Mouse (Mus musculus) midbrain, embryonic 11.5 days (tissue): ENCODE measurements around the gene Ankrd60. TPM values are rescaled to one million over a fixed set of nuclear protein-coding genes. Genes with fewer than 3 reads are reported as not detected.

Experiments used
- ATAC-seq: fragments of 200-750 bp; cut with Nextera tagmentation; 2 replicates; pipeline ENCODE4 v1.8.0; 2017; ENCODE audit warnings: moderate TSS enrichment, moderate library complexity; ENCODE audit not compliant: low FRiP score
- DNase-seq: peaks from one replicate; pipeline ENCODE4 v3.0.0; 2015; ENCODE audit warnings: low spot score; ENCODE audit errors: missing footprints
- H3K27ac ChIP-seq: fragments of 300-500 bp; sonication (generic); 2 replicates; pipeline ENCODE4 v1.5.1; 2014; ENCODE audit warnings: low read depth, low read length
- H3K27me3 ChIP-seq: fragments of 300-500 bp; sonication (generic); 2 replicates; pipeline ENCODE4 v1.6.1; 2014; ENCODE audit warnings: mild to moderate bottlenecking, low read length, moderate library complexity, mixed read lengths; ENCODE audit not compliant: control insufficient read depth, insufficient read depth
- H3K36me3 ChIP-seq: fragments of 300-500 bp; sonication (generic); 2 replicates; pipeline ENCODE4 v1.6.1; 2014; ENCODE audit warnings: mild to moderate bottlenecking, low read length, moderate library complexity, mixed read lengths; ENCODE audit not compliant: control insufficient read depth, insufficient read depth
- H3K4me1 ChIP-seq: fragments of 300-500 bp; sonication (generic); 2 replicates; pipeline ENCODE4 v1.6.1; 2014; ENCODE audit warnings: low read length; ENCODE audit not compliant: control insufficient read depth, insufficient read depth
- H3K4me2 ChIP-seq: fragments of 300-500 bp; sonication (generic); 2 replicates; pipeline ENCODE4 v1.6.1; 2014; ENCODE audit warnings: mild to moderate bottlenecking, moderate library complexity
- H3K4me3 ChIP-seq: fragments of 300-500 bp; sonication (generic); 2 replicates; pipeline ENCODE4 v1.5.1; 2014; ENCODE audit warnings: low read depth, low read length
- H3K9ac ChIP-seq: fragments of 300-500 bp; sonication (generic); 2 replicates; pipeline ENCODE4 v1.6.1; 2014; ENCODE audit warnings: low read length
- H3K9me3 ChIP-seq: fragments of 300-500 bp; sonication (generic); 2 replicates; pipeline ENCODE4 v1.6.1; 2016; ENCODE audit warnings: low read length; ENCODE audit not compliant: control insufficient read depth
- WGBS: fragments of 180-500 bp; shearing (Covaris S2); extraction: QIAGEN DNeasy Blood & Tissue Kit; methylation state at CpG from one replicate; pipeline ENCODE4 v1.1.7; 2014; 5-methylcytosine and 5-hydroxymethylcytosine counted together
- polyA plus RNA-seq: library from polyadenylated mRNA; unstranded; fragments of >200 nt; fragmentation: Nextera tagmentation; extraction: Ambion mirVana; gene quantifications from 2 replicates; pipeline ENCODE4 v1.2.1, GENCODE M21; 2014

Ankrd60 gene
- not detected in 2 replicates for polyA plus RNA-seq

DNA sequence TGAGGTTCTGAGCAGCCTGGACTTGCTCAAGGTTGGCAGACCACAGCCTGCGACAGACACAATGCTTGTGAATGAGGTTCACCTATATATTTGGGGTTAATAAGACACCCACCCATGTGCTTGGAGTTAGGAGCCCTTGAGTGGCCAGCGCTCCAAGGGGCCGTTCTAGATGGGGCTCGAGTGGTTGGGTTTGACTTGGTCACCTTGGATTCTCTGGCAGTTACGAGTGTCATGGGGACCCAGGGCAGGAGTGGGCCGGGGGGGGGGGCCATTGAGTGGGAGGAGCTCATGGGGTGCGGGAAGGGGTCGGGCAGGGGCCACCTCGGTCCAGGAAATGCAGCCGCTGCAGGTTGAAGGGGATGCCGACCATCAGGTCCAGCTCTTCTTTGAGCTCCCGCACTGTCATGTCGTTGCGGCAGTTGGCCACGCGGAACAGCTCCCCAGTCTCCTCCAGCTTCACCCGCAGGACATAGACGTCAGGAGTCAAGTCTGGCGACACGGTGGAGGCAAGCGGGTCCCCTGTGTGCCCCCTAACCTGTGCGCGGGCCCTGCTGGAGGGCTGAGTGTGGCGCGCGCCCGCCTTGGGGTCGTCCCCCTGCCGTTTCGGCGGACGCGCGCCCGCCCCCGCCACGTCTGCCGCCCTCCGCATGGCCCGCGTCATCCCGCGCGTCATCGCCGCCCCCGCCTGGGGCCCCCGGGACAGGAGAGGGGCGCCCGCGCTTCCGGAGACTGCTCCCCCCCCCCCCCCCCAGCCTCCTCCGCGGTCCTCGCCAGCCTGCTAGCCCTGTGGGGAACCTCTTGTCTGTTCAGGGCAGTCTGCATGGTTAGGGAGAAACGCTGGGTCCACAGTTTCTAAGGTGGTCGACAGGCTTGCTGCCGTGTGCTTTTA lies at the start of gene Ankrd60:
Ankrd60 (minus strand) TSS at position 697 of the 889 bp plus-strand sequence.
- H3K4me1 ChIP-seq = peaks cover 6% of the 10 kb centered on the region; the same call in 1 of the 2 replicates
- no peaks in the 10 kb centered on the region for H3K27me3 ChIP-seq
- no peaks in the 10 kb centered on the region for H3K9me3 ChIP-seq
- DNase-seq = peak; percentile 91
- peak; percentile 85 for ATAC-seq
- WGBS = 14% methylated on average over 39 of the region's 58 CpGs
- no peak within 1 kb of the TSS for H3K27ac ChIP-seq
- H3K36me3 ChIP-seq = no peaks in the 10 kb centered on the region
- H3K4me2 ChIP-seq = peak within 1 kb of the TSS; percentile 86
- peak within 1 kb of the TSS; percentile 54 for H3K9ac ChIP-seq
- peak within 1 kb of the TSS; percentile 41 for H3K4me3 ChIP-seq

DNA sequence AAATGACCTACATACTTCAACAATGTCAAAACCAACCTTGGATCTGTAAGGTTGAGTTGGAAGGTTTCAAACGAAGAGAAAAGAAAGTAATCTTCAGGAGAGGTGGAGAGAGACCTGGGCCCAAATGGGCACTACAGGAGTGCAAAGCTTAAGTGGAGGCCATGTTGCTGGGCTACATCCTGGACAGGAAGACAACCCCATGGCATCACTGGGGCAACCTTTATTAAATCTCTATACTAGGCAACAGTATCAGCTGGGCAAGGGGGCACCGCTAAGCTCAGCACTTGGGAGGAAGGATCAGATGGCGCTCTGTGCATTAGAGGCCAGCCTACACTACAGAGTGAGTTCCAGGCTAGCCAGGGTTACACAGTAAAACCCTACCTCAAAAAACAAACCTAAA lies 47.6 kb upstream of the Ankrd60 start:
- H3K27ac ChIP-seq = no peak overlapping the region
- H3K36me3 ChIP-seq = no peaks in the 10 kb centered on the region
- no peaks in the 10 kb centered on the region for H3K9me3 ChIP-seq
- DNase-seq (peak; percentile 53), ATAC-seq (no peak)
- H3K9ac ChIP-seq = no peak overlapping the region
- H3K4me3 ChIP-seq = no peak overlapping the region
- H3K4me1 ChIP-seq = no peaks in the 10 kb centered on the region
- no peak overlapping the region for H3K4me2 ChIP-seq
- 93% methylated on average over 3 of the region's 3 CpGs for WGBS
- no peaks in the 10 kb centered on the region for H3K27me3 ChIP-seq

DNA sequence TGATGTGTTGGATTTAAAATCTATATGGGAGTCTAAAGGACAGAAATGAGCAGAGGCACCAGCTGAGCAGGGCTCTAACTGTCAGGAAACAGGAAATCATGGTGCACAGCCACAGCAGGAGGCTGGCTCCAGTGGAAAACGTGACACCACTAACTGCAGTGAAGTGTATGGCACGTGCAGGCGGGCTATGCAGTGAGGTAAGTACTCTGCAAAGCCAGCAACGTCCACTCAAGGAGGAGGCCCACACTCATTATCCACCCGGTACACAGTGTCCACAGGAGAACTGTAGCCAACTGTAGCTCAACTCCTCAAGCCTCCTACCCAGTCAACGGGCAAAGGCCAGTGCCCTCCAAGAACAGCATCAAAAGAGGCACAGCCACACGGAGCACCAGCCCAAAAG lies 46.5 kb upstream of the Ankrd60 start:
- H3K4me1 ChIP-seq = no peaks in the 10 kb centered on the region
- H3K9ac ChIP-seq = no peak overlapping the region
- H3K4me3 ChIP-seq = no peak overlapping the region
- H3K27me3 ChIP-seq = no peaks in the 10 kb centered on the region
- ATAC-seq (no peak), DNase-seq (peak; percentile 39)
- H3K27ac ChIP-seq = no peak overlapping the region
- H3K36me3 ChIP-seq = no peaks in the 10 kb centered on the region
- H3K9me3 ChIP-seq = no peaks in the 10 kb centered on the region
- H3K4me2 ChIP-seq = no peak overlapping the region
- 76% methylated on average over 7 of the region's 7 CpGs for WGBS

DNA sequence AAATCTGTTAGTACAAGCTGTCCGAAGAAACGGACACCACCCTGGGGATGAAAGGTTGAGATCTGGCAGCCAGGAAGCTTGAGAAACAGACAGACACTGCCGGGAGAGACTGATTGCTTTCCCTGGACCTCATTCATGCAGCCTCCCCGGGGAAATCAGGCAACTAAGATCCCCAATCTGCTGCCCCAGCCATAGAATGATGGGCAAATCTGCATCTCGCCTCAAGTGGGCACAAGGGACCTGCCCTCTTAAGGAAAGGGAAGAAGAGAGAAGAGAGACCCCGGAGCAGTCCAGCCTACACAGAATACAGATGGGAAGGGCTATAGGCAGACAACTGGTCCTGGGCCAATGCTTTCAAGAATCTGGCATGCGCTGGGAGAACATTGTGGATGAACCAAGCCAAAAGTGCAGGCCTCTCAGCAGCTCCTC lies 44.0 kb upstream of the Ankrd60 start:
- Histone ChIP-seq H3K27me3 (no peaks in the 10 kb centered on the region), H3K4me1 (no peaks in the 10 kb centered on the region), H3K36me3 (no peaks in the 10 kb centered on the region), H3K4me3 (no peak overlapping the region), H3K9me3 (no peaks in the 10 kb centered on the region), H3K4me2 (no peak overlapping the region), H3K9ac (no peak overlapping the region), H3K27ac (no peak overlapping the region)
- ATAC-seq = peak; percentile 59; the same call in 1 of the 2 replicates
- DNase-seq = no peak
- WGBS = 70% methylated on average over 7 of the region's 7 CpGs

DNA sequence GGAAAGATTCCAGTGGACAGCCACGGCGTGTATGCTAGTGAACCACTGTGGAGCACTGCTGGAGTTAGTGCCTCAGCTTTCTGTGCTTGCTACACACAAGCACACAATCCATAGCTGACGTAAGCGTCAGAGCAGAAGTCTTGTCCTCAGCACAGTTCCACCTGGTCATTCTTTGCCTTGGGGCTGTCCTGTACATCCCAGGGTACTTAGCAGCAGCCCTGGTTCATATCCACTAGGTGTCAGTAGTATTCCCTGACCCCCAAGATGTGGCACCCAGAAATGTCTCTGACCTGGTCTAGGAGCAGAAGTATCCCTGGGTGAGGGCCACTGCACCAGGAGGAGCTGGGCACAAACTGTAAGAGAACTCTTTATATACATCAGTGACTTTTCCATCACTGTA lies 42.5 kb upstream of the Ankrd60 start:
- WGBS = 90% methylated on average over 4 of the region's 4 CpGs
- Histone ChIP-seq H3K36me3 (no peaks in the 10 kb centered on the region), H3K4me3 (no peak overlapping the region), H3K9ac (no peak overlapping the region), H3K27me3 (no peaks in the 10 kb centered on the region), H3K4me1 (no peaks in the 10 kb centered on the region), H3K4me2 (no peak overlapping the region), H3K27ac (no peak overlapping the region), H3K9me3 (no peaks in the 10 kb centered on the region)
- no peak for DNase-seq
- ATAC-seq = 0 out of 2 replicates have a peak, but pooled peaks have one; percentile 33

DNA sequence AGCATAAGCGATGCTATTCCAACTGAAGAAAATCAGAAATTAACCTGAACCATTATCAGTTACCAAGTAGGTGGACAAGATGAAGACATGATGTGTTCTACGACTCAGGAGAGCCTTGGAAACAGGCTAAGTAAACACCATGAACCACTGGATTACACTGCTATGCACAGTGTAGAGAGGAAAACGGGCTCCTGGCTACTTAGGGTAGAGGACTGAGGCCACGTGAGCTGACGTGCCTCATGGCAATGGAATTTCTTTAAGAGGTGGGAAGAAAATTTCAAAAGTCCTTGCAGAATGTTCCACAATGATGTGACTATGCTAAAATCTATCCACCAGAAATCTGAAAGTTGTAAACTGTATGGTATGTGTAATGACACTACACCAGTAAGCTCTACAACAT lies 41.0 kb upstream of the Ankrd60 start:
- no peak overlapping the region for H3K4me3 ChIP-seq
- no peak overlapping the region for H3K4me2 ChIP-seq
- H3K9me3 ChIP-seq = no peaks in the 10 kb centered on the region
- ATAC-seq (no peak), DNase-seq (peak; percentile 44)
- H3K36me3 ChIP-seq = no peaks in the 10 kb centered on the region
- no peak overlapping the region for H3K9ac ChIP-seq
- no peaks in the 10 kb centered on the region for H3K4me1 ChIP-seq
- no peaks in the 10 kb centered on the region for H3K27me3 ChIP-seq
- H3K27ac ChIP-seq = no peak overlapping the region
- 88% methylated on average over 5 of the region's 5 CpGs for WGBS

DNA sequence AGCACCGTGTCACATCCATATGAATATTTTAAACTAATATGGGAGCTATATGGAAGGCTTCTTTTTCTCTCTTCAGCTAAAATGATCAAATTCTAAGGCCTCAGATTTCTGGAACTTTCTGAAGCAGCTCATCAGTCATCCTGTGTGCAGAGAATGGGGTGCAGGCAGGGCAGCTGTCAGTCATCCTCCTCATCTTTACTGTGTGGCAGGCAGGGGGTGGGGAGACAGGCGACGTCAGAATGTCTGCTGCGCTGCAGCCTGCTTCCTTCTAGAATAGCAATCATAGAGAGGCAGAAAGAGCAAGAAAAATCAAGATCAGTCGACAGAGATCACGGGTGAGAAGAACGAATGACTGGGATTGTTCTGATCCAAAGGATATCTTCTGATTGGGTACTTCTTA lies 38.0 kb upstream of the Ankrd60 start:
- H3K9ac ChIP-seq = no peak overlapping the region
- H3K9me3 ChIP-seq = no peaks in the 10 kb centered on the region
- ATAC-seq (no peak), DNase-seq (no peak)
- H3K27ac ChIP-seq = no peak overlapping the region
- H3K4me2 ChIP-seq = no peak overlapping the region
- no peaks in the 10 kb centered on the region for H3K4me1 ChIP-seq
- 86% methylated on average over 7 of the region's 7 CpGs for WGBS
- H3K27me3 ChIP-seq = no peaks in the 10 kb centered on the region
- no peak overlapping the region for H3K4me3 ChIP-seq
- H3K36me3 ChIP-seq = no peaks in the 10 kb centered on the region

DNA sequence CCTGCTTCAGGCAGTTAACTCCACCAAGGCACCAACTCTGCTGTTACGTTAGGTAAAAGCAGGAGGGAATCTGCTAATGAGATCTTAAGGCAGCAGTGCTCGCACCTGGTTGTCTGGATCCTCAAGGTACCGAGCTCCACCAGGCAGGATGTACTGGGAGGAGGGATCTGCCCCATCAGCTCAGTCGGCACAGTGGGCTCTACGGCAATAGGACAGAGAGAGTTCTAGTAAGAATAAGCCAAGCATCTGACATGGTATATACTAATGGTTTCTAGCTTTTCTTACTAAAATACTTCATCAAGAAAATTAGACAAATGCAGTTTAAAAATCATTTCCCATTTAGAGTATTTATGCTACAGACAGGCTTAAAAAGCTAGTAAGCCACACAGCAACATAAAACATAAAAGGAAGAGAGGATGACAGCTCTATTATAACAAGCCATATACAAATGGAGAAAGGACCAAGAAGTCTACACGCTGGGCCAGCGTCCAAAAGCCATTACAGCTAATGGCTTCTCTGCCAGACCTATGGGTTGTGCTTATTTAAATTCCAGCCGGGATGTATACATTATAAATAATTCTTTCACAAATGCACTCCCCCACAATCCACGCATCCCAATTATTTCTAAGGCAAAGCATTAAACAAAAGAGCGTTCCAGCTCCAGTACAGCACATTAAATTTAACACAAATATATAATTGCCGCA lies 37.4 kb upstream of the Ankrd60 start:
- H3K27me3 ChIP-seq = no peaks in the 10 kb centered on the region
- no peak overlapping the region for H3K27ac ChIP-seq
- H3K9ac ChIP-seq = no peak overlapping the region
- H3K36me3 ChIP-seq = no peaks in the 10 kb centered on the region
- 94% methylated on average over 11 of the region's 11 CpGs for WGBS
- H3K9me3 ChIP-seq = no peaks in the 10 kb centered on the region
- no peak overlapping the region for H3K4me3 ChIP-seq
- H3K4me1 ChIP-seq = no peaks in the 10 kb centered on the region
- H3K4me2 ChIP-seq = no peak overlapping the region
- ATAC-seq (no peak), DNase-seq (no peak)
